Mouse (Mus musculus): ENCODE measurements around the gene Auts2. TPM values are rescaled to one million over a fixed set of nuclear protein-coding genes. Genes with fewer than 3 reads are reported as not detected.

Gene Auts2
- polyA plus RNA-seq (2014; fragmentation: Illumina TruSeq; extraction: RNeasy Lipid Tissue Mini Kit (QIAGEN cat#74804); ENCODE audit: low read depth, low replicate concordance): 5.7 TPM

GRCm38 (mm10) chr5:132543118-132544071, at the start of gene Auts2:
Auts2 (minus strand) TSS chr5:132543344.

